Mouse (Mus musculus): Measurements from ENCODE around the gene Trp73.

Gene Trp73

GRCm38 (mm10) chr4:154140182-154140212 is at the start of gene Trp73:
TSS of gene Trp73 (minus strand) at chr4:154140208.
- DNase-seq = no peak

- DNase-seq = peak; percentile 25 to 28
Observed at GRCm38 (mm10) chr4:154188948-154189347, 48.9 kb upstream of the Trp73 start.

- no peak for DNase-seq
Observed at GRCm38 (mm10) chr4:154186002-154186537, 46.1 kb upstream of the Trp73 start.

GRCm38 (mm10) chr4:154185001-154185400 is 45.0 kb upstream of the Trp73 start:
- no peak for DNase-seq

GRCm38 (mm10) chr4:154183566-154183965 is 43.6 kb upstream of the Trp73 start:
- DNase-seq = no peak

GRCm38 (mm10) chr4:154181001-154181400 is 41.0 kb upstream of the Trp73 start:
- DNase-seq = no peak

- DNase-seq = peak in 1 of 2 experiments; percentile 47
Observed at GRCm38 (mm10) chr4:154177257-154177656, 37.2 kb upstream of the Trp73 start.

GRCm38 (mm10) chr4:154171931-154172604 is 32.1 kb upstream of the Trp73 start:
- no peak for DNase-seq

- peak in 1 of 2 experiments; percentile 41 for DNase-seq
Observed at GRCm38 (mm10) chr4:154171151-154171930, 31.3 kb upstream of the Trp73 start.

GRCm38 (mm10) chr4:154170506-154171150 is 30.6 kb upstream of the Trp73 start, which contains the start of gene Megf6:
TSS of gene Megf6 (plus strand) at chr4:154170730.
- peak; percentile 74 to 77 for DNase-seq

GRCm38 (mm10) chr4:154170021-154170420 is 30.0 kb upstream of the Trp73 start:
- DNase-seq = no peak

GRCm38 (mm10) chr4:154167053-154167452 is 27.0 kb upstream of the Trp73 start:
- peak; percentile 86 to 87 for DNase-seq

GRCm38 (mm10) chr4:154163296-154163695 is 23.3 kb upstream of the Trp73 start:
- DNase-seq = peak; percentile 84 to 87

GRCm38 (mm10) chr4:154160538-154161390 is 20.8 kb upstream of the Trp73 start, which contains the start of gene Tprgl:
TSS of gene Tprgl (minus strand) at chr4:154160666.
- peak; percentile 98 for DNase-seq

- peak; percentile 67 to 79 for DNase-seq
Observed at GRCm38 (mm10) chr4:154159961-154160537, 20.0 kb upstream of the Trp73 start.

GRCm38 (mm10) chr4:154159002-154159401 is 19.0 kb upstream of the Trp73 start:
- DNase-seq = peak; percentile 90 to 91

GRCm38 (mm10) chr4:154157970-154158662 is 18.1 kb upstream of the Trp73 start:
- no peak for DNase-seq

- DNase-seq = no peak
Observed at GRCm38 (mm10) chr4:154156050-154156449, 16.0 kb upstream of the Trp73 start.

- no peak for DNase-seq
Observed at GRCm38 (mm10) chr4:154154104-154154503, 14.1 kb upstream of the Trp73 start.

GRCm38 (mm10) chr4:154146342-154146741 is 6.3 kb upstream of the Trp73 start:
- no peak for DNase-seq

GRCm38 (mm10) chr4:154144712-154145111 is 4.7 kb upstream of the Trp73 start:
- DNase-seq = no peak

Data from kidney, postnatal 4 days (tissue).